In the genomic region with DNA sequence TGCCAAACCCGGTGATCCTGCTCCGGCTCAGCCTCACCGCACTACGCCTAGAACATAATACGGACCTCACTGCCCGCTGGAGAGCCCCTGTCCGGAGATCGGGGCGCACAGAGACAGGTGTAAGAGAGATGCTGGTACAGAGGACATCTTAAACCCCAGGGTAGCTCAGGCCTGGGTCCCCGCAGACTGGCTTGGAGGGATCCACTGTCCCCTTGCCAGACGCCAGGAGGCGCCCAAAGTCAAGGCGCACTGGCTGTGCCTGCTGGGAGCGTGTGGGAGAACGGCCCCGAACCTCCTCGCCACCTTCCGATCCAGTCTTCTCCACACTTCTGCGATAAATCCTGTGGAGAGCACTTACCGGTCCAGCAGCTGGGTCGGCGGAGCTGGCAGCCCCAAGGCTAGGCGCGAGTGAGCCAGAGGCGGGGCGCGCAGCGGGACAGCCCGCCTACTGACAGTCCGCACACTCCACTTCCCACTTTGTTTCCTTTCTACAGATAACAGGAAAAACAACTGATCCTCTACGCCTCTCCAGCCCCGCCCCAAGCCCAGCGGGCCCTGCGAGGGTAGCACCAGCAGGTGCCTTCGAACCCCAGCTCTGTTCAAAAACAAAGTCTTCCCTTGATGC, we compare ENCODE assay signal across 8 mouse cellular contexts. TPM values are rescaled to one million over a fixed set of nuclear protein-coding genes. Genes with fewer than 3 reads are reported as not detected.
DNase-seq lines count a peak whose midpoint lies in the region; ATAC-seq and TF ChIP-seq lines count a peak whose summit lies in the region.

No protein-coding gene starts in this region.

- peaks cover 14% of the 10 kb centered on the region; the same call in 1 of the 2 replicates for H3K4me1 ChIP-seq in embryonic facial prominence, embryonic 12.5 days
- peaks cover 26% of the 10 kb centered on the region for H3K4me1 ChIP-seq in heart, embryonic 11.5 days (ENCODE audit: control insufficient read depth, insufficient read depth, low read length)
- H3K4me1 ChIP-seq in lung, embryonic 14.5 days (ENCODE audit: insufficient read depth): no peaks in the 10 kb centered on the region
- peaks cover 5% of the 10 kb centered on the region for H3K4me1 ChIP-seq in neural tube, embryonic 14.5 days (ENCODE audit: control insufficient read depth, insufficient read depth, low read length)
- peaks cover 52% of the 10 kb centered on the region for H3K4me1 ChIP-seq in thymus, adult 2 months (replicated peaks; ENCODE audit: control insufficient read depth, insufficient read depth, low read length)

- H3K4me2 ChIP-seq in embryonic facial prominence, embryonic 12.5 days (replicated peaks): peak overlapping the region; percentile 78
- H3K4me2 ChIP-seq in heart, embryonic 11.5 days: peak overlapping the region; percentile 71
- H3K4me2 ChIP-seq in lung, embryonic 14.5 days: peak overlapping the region; percentile 86
- H3K4me2 ChIP-seq in neural tube, embryonic 14.5 days (ENCODE audit: low read depth, low read length): peak overlapping the region; percentile 81

- WGBS in embryonic facial prominence, embryonic 12.5 days: under 1% methylated on average over 35 of the region's 35 CpGs
- WGBS in heart, embryonic 11.5 days (ENCODE audit: insufficient replicate concordance): under 1% methylated on average over 35 of the region's 35 CpGs
- WGBS in lung, embryonic 14.5 days: 2% methylated on average over 35 of the region's 35 CpGs
- 2% methylated on average over 34 of the region's 35 CpGs for WGBS in neural tube, embryonic 14.5 days
- under 1% methylated on average over 35 of the region's 35 CpGs for WGBS in thymus, adult 2 months

- TF ChIP-seq POLR2A in thymus, adult 2 months (IDR thresholded peaks at IDR 0.05; ENCODE audit: control insufficient read depth, extremely low read depth, insufficient read depth, low read length, poor library complexity): peak; percentile 47

- H3K36me3 ChIP-seq in embryonic facial prominence, embryonic 12.5 days: no peaks in the 10 kb centered on the region
- H3K36me3 ChIP-seq in heart, embryonic 11.5 days (ENCODE audit: control insufficient read depth, insufficient read depth, low read length): no peaks in the 10 kb centered on the region
- H3K36me3 ChIP-seq in lung, embryonic 14.5 days (ENCODE audit: insufficient read depth): no peaks in the 10 kb centered on the region
- H3K36me3 ChIP-seq in neural tube, embryonic 14.5 days (ENCODE audit: control insufficient read depth, insufficient read depth, low read length): no peaks in the 10 kb centered on the region
- no peaks in the 10 kb centered on the region for H3K36me3 ChIP-seq in thymus, adult 2 months (ENCODE audit: control insufficient read depth, insufficient read depth, low read length)

- DNase-seq in A20 (ENCODE audit: low read depth, low spot score) (peak; percentile 93), NIH3T3 (ENCODE audit: low read depth) (peak; percentile 62)
- peak; percentile 55 for DNase-seq in kidney, adult 9 months
- DNase-seq in lung, embryonic 14.5 days: peak; percentile 79
- peak; percentile 76 for DNase-seq in thymus, adult 2 months

- H3K27ac ChIP-seq in embryonic facial prominence, embryonic 12.5 days: no peak overlapping the region
- no peak overlapping the region for H3K27ac ChIP-seq in heart, embryonic 11.5 days (ENCODE audit: low read depth, low read length)
- H3K27ac ChIP-seq in lung, embryonic 14.5 days (ENCODE audit: low read depth): no peak overlapping the region
- no peak overlapping the region for H3K27ac ChIP-seq in neural tube, embryonic 14.5 days (ENCODE audit: low read depth, low read length)
- H3K27ac ChIP-seq in thymus, adult 2 months (ENCODE audit: control insufficient read depth, insufficient read depth, low read length): peak overlapping the region; percentile 88

- H3K27me3 ChIP-seq in embryonic facial prominence, embryonic 12.5 days: peaks cover 42% of the 10 kb centered on the region
- H3K27me3 ChIP-seq in heart, embryonic 11.5 days (ENCODE audit: control insufficient read depth, insufficient read depth, low read length): peaks cover 17% of the 10 kb centered on the region
- H3K27me3 ChIP-seq in lung, embryonic 14.5 days (ENCODE audit: insufficient read depth, low read length): peaks cover 12% of the 10 kb centered on the region; the same call in 1 of the 2 replicates
- no peaks in the 10 kb centered on the region for H3K27me3 ChIP-seq in neural tube, embryonic 14.5 days (ENCODE audit: control insufficient read depth, insufficient read depth, low read length)
- no peaks in the 10 kb centered on the region for H3K27me3 ChIP-seq in thymus, adult 2 months (ENCODE audit: control insufficient read depth, insufficient read depth, low read length)

- peak; percentile 58; the same call in 1 of the 2 replicates for ATAC-seq in embryonic facial prominence, embryonic 12.5 days (ENCODE audit: insufficient number of reproducible peaks, insufficient read depth, low FRiP score, low TSS enrichment)
- 0 out of 2 replicates have a peak, but pooled peaks have one; percentile 23 for ATAC-seq in heart, embryonic 11.5 days (replicated peaks; ENCODE audit: insufficient number of reproducible peaks, low FRiP score, low TSS enrichment)
- peak; percentile 73 for ATAC-seq in lung, embryonic 14.5 days (ENCODE audit: insufficient read depth)
- peak; percentile 74; the same call in 1 of the 2 replicates for ATAC-seq in neural tube, embryonic 14.5 days (ENCODE audit: low read depth)

- peak overlapping the region; percentile 34 for H3K9ac ChIP-seq in embryonic facial prominence, embryonic 12.5 days
- peak overlapping the region; percentile 58 for H3K9ac ChIP-seq in heart, embryonic 11.5 days (ENCODE audit: low read depth, low read length)
- H3K9ac ChIP-seq in lung, embryonic 14.5 days: peak overlapping the region; percentile 54
- peak overlapping the region; percentile 42 for H3K9ac ChIP-seq in neural tube, embryonic 14.5 days (replicated peaks; ENCODE audit: low read depth, low read length)

- peak overlapping the region; percentile 40 for H3K4me3 ChIP-seq in embryonic facial prominence, embryonic 12.5 days
- peak overlapping the region; percentile 41 for H3K4me3 ChIP-seq in heart, embryonic 11.5 days (ENCODE audit: low read depth, low read length)
- H3K4me3 ChIP-seq in lung, embryonic 14.5 days (ENCODE audit: low read depth, low read length): peak overlapping the region; percentile 46
- peak overlapping the region; percentile 33 for H3K4me3 ChIP-seq in neural tube, embryonic 14.5 days (ENCODE audit: low read depth, low read length)
- peak overlapping the region; percentile 90 for H3K4me3 ChIP-seq in thymus, adult 2 months (ENCODE audit: control insufficient read depth, insufficient read depth, low read length)

- TF ChIP-seq CTCF in lung, embryonic 14.5 days (IDR thresholded peaks at IDR 0.05; ENCODE audit: low read depth): peak; percentile 77
- TF ChIP-seq CTCF in thymus, adult 2 months (IDR thresholded peaks at IDR 0.05; ENCODE audit: borderline replicate concordance, control insufficient read depth, extremely low read depth, insufficient read depth, low read length, poor library complexity): 0 out of 2 replicates have a peak, but pooled peaks have one; percentile 56

- no peaks in the 10 kb centered on the region for H3K9me3 ChIP-seq in embryonic facial prominence, embryonic 12.5 days
- H3K9me3 ChIP-seq in heart, embryonic 11.5 days (replicated peaks; ENCODE audit: control insufficient read depth, low read length): no peaks in the 10 kb centered on the region
- no peaks in the 10 kb centered on the region for H3K9me3 ChIP-seq in lung, embryonic 14.5 days (ENCODE audit: low read depth, low read length)
- H3K9me3 ChIP-seq in neural tube, embryonic 14.5 days (ENCODE audit: control insufficient read depth, low read length): no peaks in the 10 kb centered on the region

RNA-seq across cellular contexts. Expression of a gene that starts 4.1 kb away (rescaled TPM):
- polyA plus RNA-seq in embryonic facial prominence, embryonic 12.5 days (2016; fragmentation: Nextera tagmentation; extraction: Ambion mirVana): 5.5 and 7.3 TPM in 2 replicates
- 2.3 and 3.2 TPM in 2 replicates for polyA plus RNA-seq in heart, embryonic 11.5 days (2014; fragmentation: Nextera tagmentation; extraction: Ambion mirVana)
- polyA plus RNA-seq in lung, embryonic 14.5 days (2014; fragmentation: Nextera tagmentation; extraction: Ambion mirVana): 4.9 and 5.5 TPM in 2 replicates
- polyA plus RNA-seq in neural tube, embryonic 14.5 days (2014; fragmentation: Nextera tagmentation; extraction: Ambion mirVana): 16.5 and 19.7 TPM in 2 replicates
- polyA plus RNA-seq in thymus, adult 2 months (2012; rRNA removed): 106 and 120 TPM in 2 replicates

RNA-seq across cellular contexts. Expression of a gene that starts 39.5 kb away (rescaled TPM):
- polyA plus RNA-seq in embryonic facial prominence, embryonic 12.5 days (2016; fragmentation: Nextera tagmentation; extraction: Ambion mirVana): 38.1 and 39.0 TPM in 2 replicates
- polyA plus RNA-seq in heart, embryonic 11.5 days (2014; fragmentation: Nextera tagmentation; extraction: Ambion mirVana): 25.5 and 32.5 TPM in 2 replicates
- polyA plus RNA-seq in lung, embryonic 14.5 days (2014; fragmentation: Nextera tagmentation; extraction: Ambion mirVana): 24.7 and 30.3 TPM in 2 replicates
- 32.2 and 35.1 TPM in 2 replicates for polyA plus RNA-seq in neural tube, embryonic 14.5 days (2014; fragmentation: Nextera tagmentation; extraction: Ambion mirVana)
- polyA plus RNA-seq in thymus, adult 2 months (2012; rRNA removed): 71.7 and 79.0 TPM in 2 replicates

Comparison
In these comparisons a context has a peak if more than half of its experiments do, and no peak if none do; other contexts are left out.
1. ATAC-seq: peak in every context shown above with its lines; median percentile 74 in neural tube, embryonic 14.5 days; 73 in lung, embryonic 14.5 days; 58 in embryonic facial prominence, embryonic 12.5 days; 23 in heart, embryonic 11.5 days.
2. H3K4me3 ChIP-seq: peak in every context shown above with its lines; median percentile 90 in thymus, adult 2 months; 46 in lung, embryonic 14.5 days; 41 in heart, embryonic 11.5 days; 40 in embryonic facial prominence, embryonic 12.5 days; 33 in neural tube, embryonic 14.5 days.